Mouse (Mus musculus) T-cell, adult 2 months (primary cell): ENCODE measurements around the gene Sgsh.
A peak's percentile ranks its signal among the peaks of the same experiment; 100 is the strongest.

Source experiments
- DNase-seq: peaks from one replicate; pipeline ENCODE4 v3.0.0; 2022; ENCODE audit warnings: low spot score

The Sgsh gene

GRCm38 (mm10) chr11:119306762-119307657 is 48.3 kb downstream of the Sgsh start:
- DNase-seq = no peak

GRCm38 (mm10) chr11:119304904-119305712 is 50.2 kb downstream of the Sgsh start:
- DNase-seq = peak; percentile 51

- no peak for DNase-seq
Observed at GRCm38 (mm10) chr11:119300986-119301385, 54.4 kb downstream of the Sgsh start.

- DNase-seq = no peak
Observed at GRCm38 (mm10) chr11:119300246-119300935, 54.9 kb downstream of the Sgsh start.

GRCm38 (mm10) chr11:119299391-119300245 is 55.7 kb downstream of the Sgsh start, which contains the start of gene Eif4a3:
Eif4a3 (minus strand) TSS chr11:119300089.
- peak; percentile 95 for DNase-seq

GRCm38 (mm10) chr11:119298917-119299316 is 56.4 kb downstream of the Sgsh start:
- DNase-seq = no peak

- peak; percentile 48 for DNase-seq
Observed at GRCm38 (mm10) chr11:119297996-119298395, 57.3 kb downstream of the Sgsh start.
